Mouse (Mus musculus) embryonic facial prominence, embryonic 14.5 days (tissue): ENCODE results near the gene Adat2. TPM values are rescaled to one million over a fixed set of nuclear protein-coding genes. Genes with fewer than 3 reads are reported as not detected.

ENCODE experiments used
- ATAC-seq: fragments of 200-750 bp; cut with Nextera tagmentation; 2 replicates; pipeline ENCODE4 v1.8.0; 2017; ENCODE audit warnings: low read depth, moderate number of reproducible peaks, moderate TSS enrichment
- DNase-seq: peaks from one replicate; pipeline ENCODE4 v3.0.0-alpha.2; 2015; ENCODE audit warnings: low spot score
- H3K27ac ChIP-seq: fragments of 300-500 bp; sonication (generic); replicated peaks from 2 replicates; pipeline ENCODE4 v1.5.1; 2014; ENCODE audit warnings: low read depth, mild to moderate bottlenecking, low read length, moderate library complexity
- H3K27me3 ChIP-seq: fragments of 300-500 bp; sonication (generic); replicated peaks from 2 replicates; pipeline ENCODE4 v1.6.1; 2014; ENCODE audit warnings: low read length; ENCODE audit not compliant: control insufficient read depth, insufficient read depth
- H3K36me3 ChIP-seq: fragments of 300-500 bp; sonication (generic); 2 replicates; pipeline ENCODE4 v1.6.1; 2014; ENCODE audit warnings: low read length, mixed read lengths; ENCODE audit not compliant: control insufficient read depth, insufficient read depth
- H3K4me1 ChIP-seq: fragments of 300-500 bp; sonication (generic); 2 replicates; pipeline ENCODE4 v1.6.1; 2014; ENCODE audit warnings: antibody characterized with exemption, low read length; ENCODE audit not compliant: control insufficient read depth, insufficient read depth
- H3K4me2 ChIP-seq: fragments of 300-500 bp; sonication (generic); 2 replicates; pipeline ENCODE4 v1.6.1; 2014; ENCODE audit warnings: low read depth, mild to moderate bottlenecking, low read length, moderate library complexity, mixed read lengths
- H3K4me3 ChIP-seq: fragments of 300-500 bp; sonication (generic); 2 replicates; pipeline ENCODE4 v1.5.1; 2014; ENCODE audit warnings: low read depth, mild to moderate bottlenecking, low read length
- H3K9ac ChIP-seq: fragments of 300-500 bp; sonication (generic); 2 replicates; pipeline ENCODE4 v1.6.1; 2014; ENCODE audit warnings: low read depth, mild to moderate bottlenecking, low read length, moderate library complexity, mixed read lengths
- H3K9me3 ChIP-seq: fragments of 300-500 bp; sonication (generic); 2 replicates; pipeline ENCODE4 v1.6.1; 2016; ENCODE audit warnings: low read length; ENCODE audit not compliant: control insufficient read depth
- WGBS: fragments of 180-500 bp; shearing (Covaris S2); extraction: QIAGEN DNeasy Blood & Tissue Kit; methylation state at CpG from one replicate; pipeline ENCODE4 v1.1.7; 2014; 5-methylcytosine and 5-hydroxymethylcytosine counted together
- polyA plus RNA-seq: library from polyadenylated mRNA; unstranded; fragments of >200 nt; fragmentation: Nextera tagmentation; extraction: Ambion mirVana; gene quantifications from 2 replicates; pipeline ENCODE4 v1.2.1, GENCODE M21; 2014

Adat2 gene
- polyA plus RNA-seq, 1 experiment from 2014 or later: 4.9 TPM

DNA sequence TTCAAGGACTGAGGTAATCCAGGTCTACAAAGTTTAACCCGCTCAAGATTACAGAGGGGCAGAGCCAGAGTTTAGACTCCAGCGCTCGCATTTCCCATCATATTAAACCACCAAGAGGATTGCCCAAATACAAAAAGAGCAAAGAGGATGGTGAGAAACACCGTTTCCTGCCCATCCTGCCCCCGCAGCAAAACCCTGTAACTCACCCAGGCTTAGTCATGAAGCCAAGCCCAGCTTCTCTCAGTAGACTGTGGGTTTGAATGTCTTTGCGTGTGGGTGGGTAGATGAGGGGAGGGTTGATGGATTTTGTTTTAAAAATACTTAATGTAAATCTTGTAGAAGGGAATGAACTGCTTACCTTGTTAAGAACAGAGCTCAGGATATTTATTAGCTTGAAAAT, 19.7 kb downstream of the Adat2 start:
- 83% methylated on average over 6 of the region's 6 CpGs for WGBS
- Histone ChIP-seq H3K27me3 (no peaks in the 10 kb centered on the region), H3K4me1 (peaks cover 13% of the 10 kb centered on the region), H3K4me3 (no peak overlapping the region), H3K9me3 (no peaks in the 10 kb centered on the region), H3K36me3 (no peaks in the 10 kb centered on the region), H3K9ac (no peak overlapping the region), H3K27ac (no peak overlapping the region), H3K4me2 (no peak overlapping the region)
- DNase-seq (no peak), ATAC-seq (no peak)

- Histone ChIP-seq H3K27me3 (no peaks in the 10 kb centered on the region), H3K36me3 (no peaks in the 10 kb centered on the region), H3K4me3 (no peak overlapping the region), H3K27ac (no peak overlapping the region), H3K4me1 (no peaks in the 10 kb centered on the region), H3K9me3 (no peaks in the 10 kb centered on the region), H3K4me2 (no peak overlapping the region), H3K9ac (no peak overlapping the region)
- ATAC-seq: no peak
- 84% methylated on average over 7 of the region's 7 CpGs for WGBS
- DNase-seq: peak; percentile 30
Measured at GRCm38 (mm10) chr10:13577123-13577522, 24.4 kb downstream of the Adat2 start.

DNA sequence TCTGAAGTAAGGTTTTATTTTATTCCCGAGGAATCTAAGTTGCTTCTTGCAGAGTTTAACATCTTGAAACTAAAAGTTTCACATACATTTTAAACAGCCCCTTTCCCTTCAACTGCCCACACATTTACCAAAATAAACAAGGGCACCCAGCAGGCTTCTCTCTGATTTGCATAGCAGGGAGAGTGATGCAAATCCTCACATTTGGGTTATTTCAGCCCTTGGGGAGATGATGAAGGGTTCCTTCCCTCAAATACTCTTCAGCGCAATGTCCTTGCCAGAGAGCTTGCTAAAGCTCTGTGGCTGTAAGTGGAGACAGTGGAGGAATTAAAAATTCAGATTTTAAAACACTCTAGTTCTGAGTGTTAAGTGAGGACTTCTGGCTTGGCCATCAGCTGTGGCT, 35.2 kb downstream of the Adat2 start:
- Histone ChIP-seq H3K27me3 (no peaks in the 10 kb centered on the region), H3K4me3 (no peak overlapping the region), H3K27ac (no peak overlapping the region), H3K4me1 (no peaks in the 10 kb centered on the region), H3K4me2 (no peak overlapping the region), H3K9ac (no peak overlapping the region), H3K36me3 (no peaks in the 10 kb centered on the region), H3K9me3 (peaks cover 5% of the 10 kb centered on the region; the same call in 1 of the 2 replicates)
- peak; percentile 11 for DNase-seq
- ATAC-seq: no peak
- 47% methylated on average over 2 of the region's 2 CpGs for WGBS

DNA sequence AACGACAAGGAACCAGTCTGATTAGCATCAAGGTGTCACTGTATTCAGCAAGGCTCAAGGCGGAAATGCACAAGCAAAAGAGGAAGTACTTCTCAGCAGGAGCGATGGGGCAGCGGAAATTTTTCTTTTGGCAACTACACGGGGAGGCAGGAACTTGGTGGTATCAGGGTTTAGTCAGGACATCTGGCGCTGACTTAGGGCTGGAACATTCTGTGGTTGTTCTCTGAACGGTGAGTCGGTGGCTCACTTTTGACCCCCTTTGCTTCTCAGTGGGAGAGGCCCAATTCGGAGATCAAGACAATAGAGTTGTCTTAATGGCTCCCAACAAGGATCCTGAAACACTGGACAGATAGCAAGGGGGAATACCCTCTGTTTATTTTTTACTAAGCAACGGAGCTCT, 39.5 kb downstream of the Adat2 start:
- Histone ChIP-seq H3K27ac (no peak overlapping the region), H3K9ac (no peak overlapping the region), H3K36me3 (no peaks in the 10 kb centered on the region), H3K4me2 (no peak overlapping the region), H3K4me3 (no peak overlapping the region), H3K9me3 (peaks cover 5% of the 10 kb centered on the region; the same call in 1 of the 2 replicates), H3K27me3 (no peaks in the 10 kb centered on the region), H3K4me1 (0 out of 2 replicates have a peak, but pooled peaks cover 3% of the 10 kb centered on the region)
- ATAC-seq: no peak
- 93% methylated on average over 10 of the region's 10 CpGs for WGBS
- DNase-seq: no peak

DNA sequence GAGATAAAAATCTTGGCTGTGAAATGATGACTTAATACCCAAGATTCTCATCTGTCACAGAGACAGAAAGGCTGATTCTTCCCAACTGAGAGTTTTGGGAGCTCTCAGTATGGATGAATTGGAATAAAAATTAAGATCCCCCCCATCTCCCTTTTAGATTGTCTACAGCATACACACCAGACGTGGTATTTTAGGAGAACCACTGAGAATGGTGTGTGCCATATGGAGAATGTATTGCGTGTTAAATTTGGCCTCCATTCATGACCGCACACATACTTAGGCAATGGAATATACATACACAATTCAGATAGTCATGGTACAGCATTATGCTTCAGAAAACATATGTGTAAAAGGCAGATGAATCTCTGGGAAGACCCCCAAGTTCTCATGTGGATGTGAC, 40.8 kb downstream of the Adat2 start:
- Histone ChIP-seq H3K27me3 (no peaks in the 10 kb centered on the region), H3K9ac (no peak overlapping the region), H3K4me2 (no peak overlapping the region), H3K4me1 (0 out of 2 replicates have a peak, but pooled peaks cover 3% of the 10 kb centered on the region), H3K9me3 (peaks cover 5% of the 10 kb centered on the region; the same call in 1 of the 2 replicates), H3K27ac (no peak overlapping the region), H3K4me3 (no peak overlapping the region), H3K36me3 (no peaks in the 10 kb centered on the region)
- no peak for ATAC-seq
- WGBS: 82% methylated on average over 3 of the region's 3 CpGs
- DNase-seq: no peak

DNA sequence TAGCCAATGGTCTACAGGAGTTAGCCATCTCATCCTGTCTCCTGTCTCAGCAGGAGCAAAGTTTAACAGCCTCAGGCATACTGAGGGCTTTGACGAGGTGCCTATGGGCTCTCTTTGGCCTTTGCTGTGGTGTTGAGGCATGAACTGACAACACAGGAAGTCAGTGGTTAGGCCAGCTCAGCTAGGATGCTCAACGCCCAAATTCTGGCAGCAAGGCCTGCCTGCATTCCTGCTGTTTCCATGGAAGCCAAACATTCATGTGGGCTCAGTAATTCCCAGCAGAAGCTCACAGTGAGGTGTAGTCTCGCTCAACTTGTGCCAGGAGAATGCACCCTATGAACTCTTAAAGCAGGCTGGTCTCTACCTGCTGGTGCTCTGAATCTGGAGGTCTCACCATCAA, 43.4 kb downstream of the Adat2 start:
- 27% methylated on average over 3 of the region's 3 CpGs for WGBS
- H3K27me3 ChIP-seq: no peaks in the 10 kb centered on the region
- ATAC-seq: no peak

GRCm38 (mm10) chr10:13596866-13597265, 44.2 kb downstream of the Adat2 start:
- DNase-seq: no peak
- ATAC-seq: no peak
- H3K27me3 ChIP-seq: no peaks in the 10 kb centered on the region
- no peak overlapping the region for H3K4me2 ChIP-seq
- H3K9me3 ChIP-seq: no peaks in the 10 kb centered on the region
- no peaks in the 10 kb centered on the region for H3K36me3 ChIP-seq
- H3K4me1 ChIP-seq: 0 out of 2 replicates have a peak, but pooled peaks cover 3% of the 10 kb centered on the region
- H3K9ac ChIP-seq: no peak overlapping the region
- H3K27ac ChIP-seq: no peak overlapping the region
- no peak overlapping the region for H3K4me3 ChIP-seq
- 79% methylated on average over 9 of the region's 9 CpGs for WGBS

More for the DNA sequence above, 43.4 kb downstream of the Adat2 start:
- H3K4me1 ChIP-seq: 0 out of 2 replicates have a peak, but pooled peaks cover 3% of the 10 kb centered on the region
- peak; percentile 67 for DNase-seq
- no peaks in the 10 kb centered on the region for H3K36me3 ChIP-seq
- H3K4me3 ChIP-seq: no peak overlapping the region
- peaks cover 5% of the 10 kb centered on the region; the same call in 1 of the 2 replicates for H3K9me3 ChIP-seq
- no peak overlapping the region for H3K4me2 ChIP-seq
- H3K9ac ChIP-seq: no peak overlapping the region
- H3K27ac ChIP-seq: no peak overlapping the region

DNA sequence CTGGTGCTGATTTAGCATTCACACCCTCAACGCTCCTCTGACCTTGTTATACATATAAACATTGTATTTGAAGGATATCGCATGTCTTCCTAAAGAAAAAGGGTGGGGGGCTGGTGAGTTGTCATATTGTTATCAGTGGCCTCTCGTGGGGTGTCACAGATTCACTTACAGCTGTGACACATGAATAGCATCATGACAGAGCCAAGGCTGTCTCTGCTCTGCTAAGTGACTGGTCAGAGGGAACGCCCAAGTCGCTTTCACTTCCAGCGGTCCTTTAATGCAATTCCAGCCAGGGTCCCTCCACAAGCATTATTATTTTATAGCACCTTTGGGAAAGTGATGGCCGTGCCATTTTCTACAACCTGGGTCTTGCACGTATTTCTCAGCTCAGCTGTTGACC, 44.8 kb downstream of the Adat2 start:
- Histone ChIP-seq H3K4me1 (0 out of 2 replicates have a peak, but pooled peaks cover 3% of the 10 kb centered on the region), H3K9ac (no peak overlapping the region), H3K27me3 (no peaks in the 10 kb centered on the region), H3K9me3 (no peaks in the 10 kb centered on the region), H3K4me2 (no peak overlapping the region), H3K36me3 (no peaks in the 10 kb centered on the region), H3K27ac (no peak overlapping the region), H3K4me3 (no peak overlapping the region)
- WGBS: 72% methylated on average over 8 of the region's 8 CpGs
- ATAC-seq (no peak), DNase-seq (no peak)

DNA sequence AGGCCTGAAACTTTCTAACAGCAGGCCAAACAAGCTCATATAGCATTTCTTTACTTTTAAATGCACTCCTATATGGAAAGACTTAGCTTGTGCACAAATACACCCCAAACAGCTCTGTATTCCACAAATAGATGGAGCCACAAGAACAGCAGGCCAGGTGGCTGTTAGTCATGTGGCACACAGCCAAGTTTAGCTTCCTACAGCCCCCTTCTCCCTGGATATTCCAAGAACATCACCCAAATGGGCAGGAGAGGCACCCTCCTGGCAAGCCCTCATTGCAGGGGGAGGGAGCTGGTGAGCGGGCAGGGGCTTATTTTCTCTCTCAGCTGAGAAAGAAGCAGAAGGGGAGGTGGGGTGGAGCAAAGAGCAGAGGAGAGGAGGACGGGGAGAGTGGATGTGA, 48.2 kb downstream of the Adat2 start:
- no peak for DNase-seq
- 52% methylated on average over 2 of the region's 2 CpGs for WGBS
- no peaks in the 10 kb centered on the region for H3K27me3 ChIP-seq
- no peak for ATAC-seq
- no peaks in the 10 kb centered on the region for H3K9me3 ChIP-seq
- no peaks in the 10 kb centered on the region for H3K36me3 ChIP-seq
- no peak overlapping the region for H3K4me2 ChIP-seq
- no peak overlapping the region for H3K27ac ChIP-seq
- 0 out of 2 replicates have a peak, but pooled peaks cover 3% of the 10 kb centered on the region for H3K4me1 ChIP-seq
- H3K4me3 ChIP-seq: no peak overlapping the region
- H3K9ac ChIP-seq: no peak overlapping the region
